ENCODE assay signal across 17 mouse cellular contexts in genomic region chr11:48525517-48525916, GRCm38 (mm10).
DNase-seq lines count a peak whose midpoint lies in the region; ATAC-seq lines count a peak whose summit lies in the region.
"Had no signal": no experiment of that assay in that cellular context is flagged by ENCODE, and none has a peak within 500 bp of the region (broad histone marks: within the 10 kb centered on the region; RNA-seq: fewer than 3 reads in every experiment).

No protein-coding gene starts in this region.

- 0 out of 2 replicates have a peak overlapping the region, but pooled peaks have one; percentile 27 for H3K27ac ChIP-seq in heart, embryonic 12.5 days (ENCODE audit: poor library complexity, severe bottlenecking)
- H3K27ac ChIP-seq in limb, embryonic 10.5 days = no peak overlapping the region
- H3K27ac ChIP-seq: embryonic facial prominence, embryonic 10.5 days; forebrain, embryonic 13.5 days; hindbrain, embryonic 10.5 days; hindbrain, embryonic 14.5 days; intestine, embryonic 15.5 days had no signal

- peaks cover 18% of the 10 kb centered on the region for H3K4me1 ChIP-seq in heart, embryonic 12.5 days (replicated peaks)
- no peaks in the 10 kb centered on the region for H3K4me1 ChIP-seq in limb, embryonic 10.5 days
- H3K4me1 ChIP-seq: embryonic facial prominence, embryonic 10.5 days; forebrain, embryonic 13.5 days; hindbrain, embryonic 10.5 days; intestine, embryonic 15.5 days had no signal

- no peak overlapping the region for H3K4me3 ChIP-seq in heart, embryonic 12.5 days
- no peak overlapping the region for H3K4me3 ChIP-seq in limb, embryonic 10.5 days
- H3K4me3 ChIP-seq: embryonic facial prominence, embryonic 10.5 days; forebrain, embryonic 13.5 days; hindbrain, embryonic 10.5 days; intestine, embryonic 15.5 days had no signal

- no peaks in the 10 kb centered on the region for H3K27me3 ChIP-seq in heart, embryonic 12.5 days (replicated peaks)
- H3K27me3 ChIP-seq in limb, embryonic 10.5 days (ENCODE audit: low read depth, poor library complexity, severe bottlenecking) = no peaks in the 10 kb centered on the region
- H3K27me3 ChIP-seq: forebrain, embryonic 13.5 days; intestine, embryonic 15.5 days had no signal

- no peak overlapping the region for H3K9ac ChIP-seq in heart, embryonic 12.5 days
- H3K9ac ChIP-seq: forebrain, embryonic 13.5 days; hindbrain, embryonic 14.5 days; intestine, embryonic 15.5 days had no signal

- no peak for ATAC-seq in heart, embryonic 12.5 days (ENCODE audit: insufficient number of reproducible peaks, low FRiP score)
- ATAC-seq: forebrain, embryonic 13.5 days; intestine, embryonic 15.5 days had no signal

- H3K36me3 ChIP-seq in heart, embryonic 12.5 days = no peaks in the 10 kb centered on the region
- H3K36me3 ChIP-seq in limb, embryonic 10.5 days = no peaks in the 10 kb centered on the region
- H3K36me3 ChIP-seq: embryonic facial prominence, embryonic 10.5 days; hindbrain, embryonic 10.5 days; intestine, embryonic 15.5 days had no signal

- DNase-seq in heart, adult 9 months (ENCODE audit: low spot score in 2 of 2) = no peak
- peak; percentile 2 to 32 for DNase-seq in left cerebral cortex, postnatal 25 days (ENCODE audit: low spot score in 2 of 2)
- no peak for DNase-seq in left cerebral cortex, postnatal 4 days
- DNase-seq in right cerebral cortex, adult 2 months (ENCODE audit: low spot score in 2 of 2) = peak; percentile 6 to 10
- no peak for DNase-seq in right cerebral cortex, postnatal 25 days
- no peak for DNase-seq in limb, embryonic 10.5 days (ENCODE audit: low spot score)
- DNase-seq: adrenal gland, adult 2 months; adrenal gland, postnatal 25 days; cerebellum, adult 2 months; cerebellum, postnatal 10 days; gastrocnemius, postnatal 14 days had no signal

- no peak overlapping the region for H3K4me2 ChIP-seq in heart, embryonic 12.5 days
- H3K4me2 ChIP-seq: forebrain, embryonic 13.5 days; hindbrain, embryonic 14.5 days; intestine, embryonic 15.5 days had no signal

- WGBS in heart, embryonic 12.5 days = 19% methylated on average over 5 of the region's 5 CpGs
- 88% methylated on average over 5 of the region's 5 CpGs for WGBS in limb, embryonic 10.5 days

- intact Hi-C loops in left cerebral cortex, postnatal 25 days (cut with DNase I) = no loop called here
- intact Hi-C loops in left cerebral cortex, postnatal 4 days (cut with DNase I) = no loop called here

- H3K9me3 ChIP-seq in heart, embryonic 12.5 days (replicated peaks) = no peaks in the 10 kb centered on the region; the same call in 1 of the 2 replicates
- no peaks in the 10 kb centered on the region for H3K9me3 ChIP-seq in limb, embryonic 10.5 days (replicated peaks)
- H3K9me3 ChIP-seq: embryonic facial prominence, embryonic 10.5 days; forebrain, embryonic 13.5 days; hindbrain, embryonic 10.5 days; intestine, embryonic 15.5 days had no signal

Comparison
In these comparisons a context has a peak if more than half of its experiments do, and no peak if none do; other contexts are left out.
1. DNase-seq: peak in left cerebral cortex, postnatal 25 days (2 of 2) and right cerebral cortex, adult 2 months (2 of 2); none in heart, adult 9 months (0 of 2), left cerebral cortex, postnatal 4 days (single experiment), right cerebral cortex, postnatal 25 days (single experiment) and limb, embryonic 10.5 days (single experiment).